Mouse (Mus musculus) spleen, adult 2 months (tissue): ENCODE measurements around the gene Zc3h15.

Source experiments
- CTCF ChIP-seq: fragments of 200-500 bp; IDR thresholded peaks from 2 replicates; pipeline ENCODE4 v1.5.1; 2011; ENCODE audit warnings: mild to moderate bottlenecking, inconsistent platforms; ENCODE audit not compliant: insufficient read depth, insufficient read length, insufficient replicate concordance; ENCODE audit errors: extremely low read depth
- POLR2A ChIP-seq: fragments of 200-500 bp; IDR thresholded peaks from 2 replicates; pipeline ENCODE4 v1.6.1; 2011; ENCODE audit warnings: low read depth, low read length, inconsistent platforms

DNA sequence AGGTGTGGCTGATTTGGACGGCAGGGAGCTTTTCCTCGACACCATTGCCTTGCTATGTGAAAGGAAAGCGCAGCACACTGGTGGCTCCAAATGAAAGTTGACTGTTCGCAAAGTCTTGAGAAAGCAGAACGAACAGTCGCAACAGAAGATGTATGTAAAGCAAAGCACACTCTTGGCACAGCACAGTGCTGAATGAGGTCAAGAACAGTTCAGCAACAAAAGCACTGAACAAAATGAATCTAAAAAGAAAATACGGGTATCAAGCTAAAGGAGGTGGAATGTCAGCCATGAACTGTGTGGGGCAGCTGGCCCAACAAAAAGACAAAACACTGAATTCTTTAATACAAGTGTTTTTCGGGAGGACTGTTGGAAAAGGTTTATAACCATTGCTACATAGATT is 37.1 kb downstream of the Zc3h15 start:
- TF ChIP-seq POLR2A (no peak), CTCF (no peak)
